Mouse (Mus musculus) spleen, adult 2 months (tissue): ENCODE results near the gene Atp11c.

Experiments used
- CTCF ChIP-seq: fragments of 200-500 bp; IDR thresholded peaks from 2 replicates; pipeline ENCODE4 v1.5.1; 2011; ENCODE audit warnings: mild to moderate bottlenecking, inconsistent platforms; ENCODE audit not compliant: insufficient read depth, insufficient read length, insufficient replicate concordance; ENCODE audit errors: extremely low read depth
- POLR2A ChIP-seq: fragments of 200-500 bp; IDR thresholded peaks from 2 replicates; pipeline ENCODE4 v1.6.1; 2011; ENCODE audit warnings: low read depth, low read length, inconsistent platforms

DNA sequence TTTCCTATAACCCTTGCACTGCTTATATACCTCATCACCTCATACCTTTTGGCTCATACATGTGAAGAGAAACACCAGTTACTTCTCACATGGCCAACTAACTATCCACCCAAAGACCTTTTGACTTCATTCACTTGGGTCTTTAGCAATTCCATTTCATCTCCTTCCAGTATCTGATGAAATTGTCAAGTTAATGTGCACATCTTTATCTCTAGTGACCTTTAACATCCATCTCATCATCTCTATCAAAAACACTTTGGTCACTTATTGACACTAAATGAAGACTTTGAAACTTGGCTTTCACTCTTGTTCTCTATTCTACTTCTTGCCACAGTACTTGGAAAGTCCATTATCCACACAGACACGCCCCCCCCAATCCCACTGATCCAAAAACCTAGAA, 243.8 kb downstream of the Atp11c start:
- TF ChIP-seq CTCF (no peak), POLR2A (no peak)
